Mouse (Mus musculus) midbrain, postnatal 0 days (tissue): ENCODE data around the gene B4galt1. TPM values are rescaled to one million over a fixed set of nuclear protein-coding genes. Genes with fewer than 3 reads are reported as not detected.

Source experiments
- ATAC-seq: fragments of 200-750 bp; cut with Nextera tagmentation; 2 replicates; pipeline ENCODE4 v1.8.0; 2017; ENCODE audit warnings: moderate number of reproducible peaks, mild to moderate bottlenecking, moderate TSS enrichment, moderate library complexity; ENCODE audit not compliant: low FRiP score
- DNase-seq: peaks from one replicate; pipeline ENCODE4 v3.0.0-alpha.2; 2015; ENCODE audit warnings: low spot score
- H3K27ac ChIP-seq: fragments of 300-500 bp; sonication (generic); 2 replicates; pipeline ENCODE4 v1.5.1; 2014; ENCODE audit warnings: low read depth, mild to moderate bottlenecking, low read length, mixed read lengths
- H3K27me3 ChIP-seq: fragments of 300-500 bp; sonication (generic); 2 replicates; pipeline ENCODE4 v1.6.1; 2014; ENCODE audit warnings: low read length, control low read depth, mixed read lengths; ENCODE audit not compliant: insufficient read depth
- H3K36me3 ChIP-seq: fragments of 300-500 bp; sonication (generic); 2 replicates; pipeline ENCODE4 v1.6.1; 2014; ENCODE audit warnings: low read length, control low read depth, mixed read lengths; ENCODE audit not compliant: insufficient read depth
- H3K4me1 ChIP-seq: fragments of 300-500 bp; sonication (generic); 2 replicates; pipeline ENCODE4 v1.6.1; 2014; ENCODE audit warnings: mild to moderate bottlenecking, control low read depth, antibody characterized with exemption, low read length, mixed read lengths; ENCODE audit not compliant: insufficient read depth
- H3K4me2 ChIP-seq: fragments of 300-500 bp; sonication (generic); 2 replicates; pipeline ENCODE4 v1.6.1; 2014; ENCODE audit warnings: low read depth, mild to moderate bottlenecking, low read length, mixed read lengths; ENCODE audit not compliant: poor library complexity, severe bottlenecking
- H3K4me3 ChIP-seq: fragments of 300-500 bp; sonication (generic); 2 replicates; pipeline ENCODE4 v1.5.1; 2014; ENCODE audit warnings: low read depth, mild to moderate bottlenecking, low read length, moderate library complexity
- H3K9ac ChIP-seq: fragments of 300-500 bp; sonication (generic); replicated peaks from 2 replicates; pipeline ENCODE4 v1.6.1; 2014; ENCODE audit warnings: mild to moderate bottlenecking, low read length, moderate library complexity, mixed read lengths; ENCODE audit not compliant: poor library complexity, severe bottlenecking
- H3K9me3 ChIP-seq: fragments of 300-500 bp; sonication (generic); 2 replicates; pipeline ENCODE4 v1.6.1; 2016; ENCODE audit warnings: low read length, control low read depth
- CTCF ChIP-seq: IDR thresholded peaks from 2 replicates; pipeline ENCODE4 v1.5.1; 2016; ENCODE audit warnings: antibody characterized with exemption, mild to moderate bottlenecking
- WGBS: fragments of 180-500 bp; shearing (Covaris S2); extraction: QIAGEN DNeasy Blood & Tissue Kit; methylation state at CpG from one replicate; pipeline ENCODE4 v1.1.7; 2014; 5-methylcytosine and 5-hydroxymethylcytosine counted together
- polyA plus RNA-seq: library from polyadenylated mRNA; unstranded; fragments of >200 nt; fragmentation: Nextera tagmentation; extraction: Ambion mirVana; gene quantifications from 2 replicates; pipeline ENCODE4 v1.2.1, GENCODE M21; 2015
- total RNA-seq: library from RNA; depleted of rRNA; stranded (reverse); fragments of >200 nt; gene quantifications from 2 replicates; pipeline ENCODE4 v1.2.3, GENCODE M21; 2014

B4galt1 gene
- total and polyA plus RNA-seq, 2 experiments from 2014 or later = 5.8 to 10.0 TPM

DNA sequence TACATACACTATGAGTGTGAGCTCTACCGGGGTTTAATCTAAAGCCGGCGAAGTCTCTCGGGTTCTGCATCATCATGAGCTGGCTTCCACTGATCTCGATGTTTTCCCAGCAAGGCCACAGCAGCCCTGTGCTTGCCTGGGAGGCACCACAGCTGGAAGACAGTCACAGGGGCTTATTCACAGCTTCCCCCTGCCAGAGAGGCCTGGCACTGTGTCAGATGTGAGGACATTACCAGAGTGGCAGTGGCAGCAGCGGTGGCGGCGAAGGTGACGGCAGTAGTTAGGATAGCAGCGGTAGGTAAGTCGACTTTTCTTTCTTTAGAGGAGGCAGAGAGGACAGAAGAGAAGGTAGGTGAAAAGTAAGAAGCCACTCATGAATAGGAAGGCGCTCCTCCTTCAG is 35.9 kb downstream of the B4galt1 start:
- Histone ChIP-seq H3K36me3 (0 out of 2 replicates have a peak, but pooled peaks cover 3% of the 10 kb centered on the region), H3K27ac (no peak overlapping the region), H3K4me3 (no peak overlapping the region), H3K4me1 (0 out of 2 replicates have a peak, but pooled peaks cover 3% of the 10 kb centered on the region), H3K9me3 (no peaks in the 10 kb centered on the region), H3K9ac (no peak overlapping the region), H3K4me2 (no peak overlapping the region), H3K27me3 (no peaks in the 10 kb centered on the region)
- DNase-seq (no peak), ATAC-seq (no peak)
- WGBS = 85% methylated on average over 12 of the region's 12 CpGs
- TF ChIP-seq CTCF = no peak

DNA sequence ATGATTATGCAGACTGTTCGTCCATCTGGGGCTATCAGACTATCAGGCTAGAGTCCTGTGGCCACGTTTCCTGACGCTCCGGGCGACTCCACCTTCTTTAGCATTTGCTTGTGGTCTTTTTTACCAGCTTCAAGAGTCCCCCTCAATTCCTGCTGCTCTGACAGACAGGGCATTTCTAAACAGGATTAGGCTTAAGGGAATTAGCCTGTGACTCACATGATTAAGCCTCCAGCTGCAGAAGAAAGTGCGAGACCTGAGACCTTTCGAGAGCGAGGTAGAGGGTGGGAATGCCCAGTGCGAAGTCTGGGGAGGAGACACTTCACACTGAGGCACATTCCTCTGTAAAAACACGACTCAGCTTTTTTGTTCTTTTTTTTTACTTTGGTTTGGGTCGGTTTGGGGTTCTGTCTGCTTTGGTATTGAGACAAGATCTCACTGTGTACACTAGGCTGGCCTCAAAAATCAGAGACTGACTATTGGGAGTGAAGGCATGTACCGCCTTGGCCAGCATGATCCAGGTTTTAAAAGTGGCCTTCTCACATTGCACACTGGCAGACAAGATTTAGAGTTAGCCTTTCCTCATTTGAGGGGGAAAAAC is 37.9 kb downstream of the B4galt1 start:
- H3K27me3 ChIP-seq = no peaks in the 10 kb centered on the region
- no peak for DNase-seq
- 16% methylated on average over 12 of the region's 12 CpGs for WGBS
- no peak for TF ChIP-seq CTCF
- 0 out of 2 replicates have a peak, but pooled peaks cover 3% of the 10 kb centered on the region for H3K4me1 ChIP-seq
- H3K27ac ChIP-seq = no peak overlapping the region
- H3K4me3 ChIP-seq = no peak overlapping the region
- no peak for ATAC-seq
- H3K9ac ChIP-seq = no peak overlapping the region
- H3K9me3 ChIP-seq = no peaks in the 10 kb centered on the region
- no peak overlapping the region for H3K4me2 ChIP-seq
- 0 out of 2 replicates have a peak, but pooled peaks cover 6% of the 10 kb centered on the region for H3K36me3 ChIP-seq

DNA sequence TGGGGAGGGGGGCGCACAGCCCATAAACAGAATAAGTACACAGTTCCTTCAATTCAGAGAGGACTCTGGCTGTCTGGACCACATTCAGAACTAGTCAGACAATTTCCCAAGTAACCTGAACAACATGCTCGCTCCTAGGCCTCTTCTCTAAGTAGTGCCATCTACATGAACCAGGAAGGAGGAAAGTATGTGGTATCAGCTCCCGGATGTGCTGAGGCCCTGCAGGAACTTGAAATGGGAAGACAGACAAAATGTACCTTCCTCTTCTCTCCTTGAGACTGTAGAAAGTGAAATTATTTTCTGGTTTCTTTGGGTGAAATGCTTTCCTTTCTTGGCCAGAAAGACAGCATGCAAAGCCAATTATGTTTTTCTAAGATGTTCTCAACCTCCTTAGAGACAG is 38.7 kb downstream of the B4galt1 start:
- Histone ChIP-seq H3K4me2 (no peak overlapping the region), H3K4me3 (no peak overlapping the region), H3K36me3 (0 out of 2 replicates have a peak, but pooled peaks cover 8% of the 10 kb centered on the region), H3K4me1 (0 out of 2 replicates have a peak, but pooled peaks cover 3% of the 10 kb centered on the region), H3K9me3 (no peaks in the 10 kb centered on the region), H3K27me3 (no peaks in the 10 kb centered on the region), H3K9ac (no peak overlapping the region), H3K27ac (no peak overlapping the region)
- no peak for DNase-seq
- TF ChIP-seq CTCF = no peak
- ATAC-seq = no peak
- 72% methylated on average over 3 of the region's 3 CpGs for WGBS

DNA sequence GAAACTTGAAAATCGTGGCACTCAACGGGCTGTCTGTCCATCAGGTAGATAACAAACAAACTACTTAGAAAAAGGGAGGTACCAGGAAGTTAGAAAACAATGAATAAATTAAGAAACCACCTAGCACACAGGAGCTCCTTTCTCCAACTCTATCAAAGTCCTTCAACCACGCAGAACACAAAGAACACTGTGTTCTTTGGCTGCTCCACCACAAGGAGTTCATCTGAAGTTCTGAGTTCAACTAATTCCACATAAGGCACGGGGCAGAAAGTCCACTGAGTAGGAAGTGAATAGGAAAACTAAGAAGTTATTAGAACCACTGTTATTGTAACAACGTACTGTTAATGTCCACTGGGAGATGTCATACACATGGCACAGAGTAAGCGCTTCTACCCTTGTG is 39.4 kb downstream of the B4galt1 start:
- ATAC-seq (no peak), DNase-seq (no peak)
- 90% methylated on average over 6 of the region's 6 CpGs for WGBS

DNA sequence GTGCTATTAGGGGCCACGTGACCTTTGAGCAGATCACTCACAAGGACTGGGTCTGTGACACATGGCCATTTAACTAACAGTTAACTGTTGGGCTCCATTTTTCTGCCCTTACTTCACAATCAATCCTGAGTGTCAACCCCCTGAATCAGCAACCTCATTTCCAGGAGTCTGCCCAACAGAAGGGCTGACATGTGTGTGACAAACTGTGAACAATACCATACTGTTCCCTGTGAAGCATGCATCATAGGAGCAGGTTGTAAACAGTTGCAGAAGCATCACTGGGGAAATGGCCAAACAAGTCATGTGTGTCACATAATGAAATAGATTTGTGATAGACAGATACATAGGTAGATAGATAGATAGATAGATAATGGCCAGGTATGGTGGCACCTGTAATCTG is 40.9 kb downstream of the B4galt1 start:
- no peak for DNase-seq
- no peak for ATAC-seq
- TF ChIP-seq CTCF = no peak
- H3K27ac ChIP-seq = no peak overlapping the region
- no peaks in the 10 kb centered on the region for H3K27me3 ChIP-seq
- H3K9me3 ChIP-seq = no peaks in the 10 kb centered on the region
- H3K36me3 ChIP-seq = 0 out of 2 replicates have a peak, but pooled peaks cover 8% of the 10 kb centered on the region
- 0 out of 2 replicates have a peak, but pooled peaks cover 3% of the 10 kb centered on the region for H3K4me1 ChIP-seq
- H3K4me2 ChIP-seq = no peak overlapping the region
- no peak overlapping the region for H3K4me3 ChIP-seq
- 90% methylated on average over 1 of the region's 1 CpGs for WGBS
- H3K9ac ChIP-seq = no peak overlapping the region

More for the DNA sequence above, 39.4 kb downstream of the B4galt1 start:
- no peak overlapping the region for H3K4me3 ChIP-seq
- TF ChIP-seq CTCF = no peak
- no peak overlapping the region for H3K4me2 ChIP-seq
- H3K9ac ChIP-seq = no peak overlapping the region
- no peak overlapping the region for H3K27ac ChIP-seq
- 0 out of 2 replicates have a peak, but pooled peaks cover 3% of the 10 kb centered on the region for H3K4me1 ChIP-seq
- H3K27me3 ChIP-seq = no peaks in the 10 kb centered on the region
- H3K36me3 ChIP-seq = 0 out of 2 replicates have a peak, but pooled peaks cover 8% of the 10 kb centered on the region
- no peaks in the 10 kb centered on the region for H3K9me3 ChIP-seq

DNA sequence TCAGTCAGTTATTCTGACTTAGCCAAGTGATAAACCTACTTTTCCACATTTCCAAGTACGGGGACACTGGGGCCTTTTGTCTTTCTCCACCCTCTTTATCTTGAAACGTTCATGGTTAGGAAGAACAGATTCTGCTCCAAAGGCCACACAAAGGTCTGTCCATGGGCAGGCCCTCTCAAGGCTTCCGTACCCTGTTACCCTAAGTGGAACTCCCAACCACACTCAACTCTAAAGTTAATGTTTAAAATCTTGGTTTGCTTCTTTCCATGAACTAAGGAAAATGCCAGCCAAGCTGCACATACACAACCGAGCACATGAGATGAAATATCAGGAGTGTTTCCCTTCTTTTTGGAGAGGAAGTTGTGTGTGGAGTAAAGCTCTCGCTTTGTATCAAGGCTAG is 43.3 kb downstream of the B4galt1 start:
- Histone ChIP-seq H3K27ac (no peak overlapping the region), H3K9ac (no peak overlapping the region), H3K4me2 (no peak overlapping the region), H3K27me3 (no peaks in the 10 kb centered on the region), H3K4me1 (no peaks in the 10 kb centered on the region), H3K9me3 (no peaks in the 10 kb centered on the region), H3K36me3 (peaks cover 24% of the 10 kb centered on the region), H3K4me3 (no peak overlapping the region)
- ATAC-seq (no peak), DNase-seq (no peak)
- no peak for TF ChIP-seq CTCF
- WGBS = 91% methylated on average over 5 of the region's 5 CpGs
